Mouse (Mus musculus) urinary bladder, postnatal 10 days (tissue): ENCODE results near the gene Me1.

Source experiments
- DNase-seq: peaks from one replicate; pipeline ENCODE4 v3.0.0; 2022; ENCODE audit warnings: low spot score

Me1 gene

GRCm38 (mm10) chr9:86707431-86707830, 11.7 kb upstream of the Me1 start:
- no peak for DNase-seq

GRCm38 (mm10) chr9:86701844-86702243, 6.1 kb upstream of the Me1 start:
- DNase-seq = no peak

GRCm38 (mm10) chr9:86701264-86701663, 5.5 kb upstream of the Me1 start:
- DNase-seq = no peak

- no peak for DNase-seq
Observed at GRCm38 (mm10) chr9:86695199-86695817, 445 bp downstream of the Me1 start.

- DNase-seq = no peak
Observed at GRCm38 (mm10) chr9:86694644-86695043, 1.1 kb downstream of the Me1 start.

GRCm38 (mm10) chr9:86693935-86694334, 1.8 kb downstream of the Me1 start:
- no peak for DNase-seq

GRCm38 (mm10) chr9:86692676-86693075, 3.1 kb downstream of the Me1 start:
- DNase-seq = no peak

GRCm38 (mm10) chr9:86692251-86692650, 3.5 kb downstream of the Me1 start:
- no peak for DNase-seq

- DNase-seq = no peak
Observed at GRCm38 (mm10) chr9:86691101-86691500, 4.7 kb downstream of the Me1 start.

GRCm38 (mm10) chr9:86683713-86684209, 12.0 kb downstream of the Me1 start:
- no peak for DNase-seq

- no peak for DNase-seq
Observed at GRCm38 (mm10) chr9:86682844-86683243, 12.9 kb downstream of the Me1 start.

GRCm38 (mm10) chr9:86682278-86682677, 13.5 kb downstream of the Me1 start:
- no peak for DNase-seq

GRCm38 (mm10) chr9:86680431-86680830, 15.3 kb downstream of the Me1 start:
- DNase-seq = no peak

GRCm38 (mm10) chr9:86679843-86680417, 15.8 kb downstream of the Me1 start:
- no peak for DNase-seq

GRCm38 (mm10) chr9:86676246-86676645, 19.5 kb downstream of the Me1 start:
- no peak for DNase-seq

GRCm38 (mm10) chr9:86675426-86675825, 20.3 kb downstream of the Me1 start:
- DNase-seq = no peak

GRCm38 (mm10) chr9:86672907-86673472, 22.8 kb downstream of the Me1 start:
- no peak for DNase-seq

- no peak for DNase-seq
Observed at GRCm38 (mm10) chr9:86668590-86669252, 27.0 kb downstream of the Me1 start.

- DNase-seq = no peak
Observed at GRCm38 (mm10) chr9:86667138-86667750, 28.5 kb downstream of the Me1 start.

- DNase-seq = no peak
Observed at GRCm38 (mm10) chr9:86661679-86662078, 34.1 kb downstream of the Me1 start.

GRCm38 (mm10) chr9:86661266-86661665, 34.5 kb downstream of the Me1 start:
- no peak for DNase-seq

- DNase-seq = no peak
Observed at GRCm38 (mm10) chr9:86660327-86660726, 35.4 kb downstream of the Me1 start.

- no peak for DNase-seq
Observed at GRCm38 (mm10) chr9:86658347-86658746, 37.4 kb downstream of the Me1 start.
